Mouse (Mus musculus) thymus, postnatal 25 days (tissue): ENCODE measurements around the gene Rps2.
A peak's percentile ranks its signal among the peaks of the same experiment; 100 is the strongest.
"Not testable (repeated sequence)": the region's sequence is repeated elsewhere in the genome, so short reads cannot be mapped to it uniquely, and the experiment has no call there.

Experiments used
- DNase-seq: peaks from one replicate; pipeline ENCODE4 v3.0.0; 2022

Rps2 gene

GRCm38 (mm10) chr17:24706982-24707800 lies 10.7 kb upstream of the Rps2 start, which contains the start of gene Tbl3:
TSS of gene Tbl3 (minus strand) at chr17:24707660.
- DNase-seq = peak; percentile 93

- no peak for DNase-seq
Measured at GRCm38 (mm10) chr17:24707801-24708425, 10.0 kb upstream of the Rps2 start.

- DNase-seq = no peak
Measured at GRCm38 (mm10) chr17:24708646-24709045, 9.3 kb upstream of the Rps2 start.

- no peak for DNase-seq
Measured at GRCm38 (mm10) chr17:24715556-24715955, 2.4 kb upstream of the Rps2 start.

- DNase-seq = no peak
Measured at GRCm38 (mm10) chr17:24716166-24716682, 1.7 kb upstream of the Rps2 start.

- not testable (repeated sequence) for DNase-seq
Measured at GRCm38 (mm10) chr17:24718938-24719337, 1.0 kb downstream of the Rps2 start.

GRCm38 (mm10) chr17:24719494-24720222 lies 1.7 kb downstream of the Rps2 start:
- peak; percentile 96 for DNase-seq

GRCm38 (mm10) chr17:24720616-24721015 lies 2.7 kb downstream of the Rps2 start:
- not testable (repeated sequence) for DNase-seq

- not testable (repeated sequence) for DNase-seq
Measured at GRCm38 (mm10) chr17:24721383-24721955, 3.6 kb downstream of the Rps2 start.

GRCm38 (mm10) chr17:24722220-24722924 lies 4.5 kb downstream of the Rps2 start:
- DNase-seq = no peak

GRCm38 (mm10) chr17:24723122-24723880 lies 5.4 kb downstream of the Rps2 start:
- no peak for DNase-seq

- DNase-seq = no peak
Measured at GRCm38 (mm10) chr17:24723881-24724180, 5.9 kb downstream of the Rps2 start.

- DNase-seq = peak; percentile 96
Measured at GRCm38 (mm10) chr17:24724184-24724583, 6.3 kb downstream of the Rps2 start, which contains the start of gene Ndufb10. TSS of gene Ndufb10 (minus strand) at chr17:24724478.

GRCm38 (mm10) chr17:24725637-24726390 lies 7.9 kb downstream of the Rps2 start:
- DNase-seq = no peak

- no peak for DNase-seq
Measured at GRCm38 (mm10) chr17:24727618-24728017, 9.7 kb downstream of the Rps2 start, which contains the start of gene Rpl3l. TSS of gene Rpl3l (plus strand) at chr17:24727820.

GRCm38 (mm10) chr17:24728184-24728583 lies 10.3 kb downstream of the Rps2 start:
- DNase-seq = no peak

GRCm38 (mm10) chr17:24729067-24729466 lies 11.2 kb downstream of the Rps2 start:
- no peak for DNase-seq

GRCm38 (mm10) chr17:24730787-24731186 lies 12.9 kb downstream of the Rps2 start:
- no peak for DNase-seq

- no peak for DNase-seq
Measured at GRCm38 (mm10) chr17:24732233-24732935, 14.5 kb downstream of the Rps2 start.

- DNase-seq = no peak
Measured at GRCm38 (mm10) chr17:24733434-24734050, 15.6 kb downstream of the Rps2 start.
